1 mouse cellular context compared by ENCODE assay signal in genomic region chr7:19713598-19713997, GRCm38 (mm10).
TF ChIP-seq lines count a peak whose summit lies in the region.

No protein-coding gene starts in this region.

TF ChIP-seq in CH12.LX, 34 proteins besides CTCF, POLR2A, EP300 and RAD21:
- TF ChIP-seq NRF1 (IDR thresholded peaks at IDR 0.05; ENCODE audit: low read depth, low read length) (no peak), KAT2A (IDR thresholded peaks at IDR 0.05; ENCODE audit: insufficient replicate concordance, low read length) (no peak), MAFK (IDR thresholded peaks at IDR 0.05; ENCODE audit: insufficient replicate concordance, low read length) (no peak), POLR2AphosphoS2 (IDR thresholded peaks at IDR 0.05; ENCODE audit: low read depth, low read length) (no peak), BHLHE40 (IDR thresholded peaks at IDR 0.05; ENCODE audit: low read depth, low read length) (no peak), UBTF (IDR thresholded peaks at IDR 0.05; ENCODE audit: low read depth, low read length) (no peak), SMC3 (IDR thresholded peaks at IDR 0.05; ENCODE audit: low read depth, low read length) (no peak), CHD1 (IDR thresholded peaks at IDR 0.05; ENCODE audit: low read depth, low read length) (no peak), USF2 (conservative IDR thresholded peaks at IDR 0.05; ENCODE audit: low read depth, low read length) (no peak), MAZ (IDR thresholded peaks at IDR 0.05; ENCODE audit: low read depth, low read length) (no peak), TBP (conservative IDR thresholded peaks at IDR 0.05; ENCODE audit: low read depth, low read length) (no peak), MEF2A (IDR thresholded peaks at IDR 0.05; ENCODE audit: borderline replicate concordance, low read depth, low read length) (no peak), ZMIZ1 (IDR thresholded peaks at IDR 0.05; ENCODE audit: low read depth, low read length) (no peak), ZC3H11A (IDR thresholded peaks at IDR 0.05; ENCODE audit: low read depth, low read length) (no peak), TCF12 (IDR thresholded peaks at IDR 0.05; ENCODE audit: low read depth, low read length) (no peak), USF1 (IDR thresholded peaks at IDR 0.05; ENCODE audit: low read depth, low read length) (no peak), PAX5 (IDR thresholded peaks at IDR 0.05; ENCODE audit: low read length) (no peak), IRF4 (IDR thresholded peaks at IDR 0.05; ENCODE audit: low read depth, low read length) (no peak), GABPA (IDR thresholded peaks at IDR 0.05; ENCODE audit: insufficient replicate concordance, low read depth, low read length) (no peak), RCOR1 (conservative IDR thresholded peaks at IDR 0.05; ENCODE audit: low read depth, low read length) (no peak)
